Mouse (Mus musculus) hindbrain, embryonic 13.5 days (tissue): ENCODE measurements around the gene Erich2. TPM values are rescaled to one million over a fixed set of nuclear protein-coding genes. Genes with fewer than 3 reads are reported as not detected.

Experiments
- ATAC-seq: fragments of 200-750 bp; cut with Nextera tagmentation; 2 replicates; pipeline ENCODE4 v1.8.0; 2017; ENCODE audit warnings: moderate TSS enrichment; ENCODE audit not compliant: low FRiP score
- H3K27ac ChIP-seq: fragments of 300-500 bp; sonication (generic); 2 replicates; pipeline ENCODE4 v1.5.1; 2015; ENCODE audit warnings: inconsistent platforms, mild to moderate bottlenecking, moderate library complexity
- H3K27me3 ChIP-seq: fragments of 300-500 bp; sonication (generic); 2 replicates; pipeline ENCODE4 v1.6.1; 2015; ENCODE audit warnings: mild to moderate bottlenecking, inconsistent platforms
- H3K36me3 ChIP-seq: fragments of 300-500 bp; sonication (generic); 2 replicates; pipeline ENCODE4 v1.6.1; 2015; ENCODE audit warnings: mild to moderate bottlenecking, inconsistent platforms
- H3K4me1 ChIP-seq: fragments of 300-500 bp; sonication (generic); replicated peaks from 2 replicates; pipeline ENCODE4 v1.6.1; 2015; ENCODE audit warnings: inconsistent platforms
- H3K4me2 ChIP-seq: fragments of 300-500 bp; sonication (generic); 2 replicates; pipeline ENCODE4 v1.6.1; 2015; ENCODE audit warnings: inconsistent platforms, mild to moderate bottlenecking, moderate library complexity
- H3K4me3 ChIP-seq: fragments of 300-500 bp; sonication (generic); 2 replicates; pipeline ENCODE4 v1.5.1; 2015; ENCODE audit warnings: mild to moderate bottlenecking, inconsistent platforms
- H3K9ac ChIP-seq: fragments of 300-500 bp; sonication (generic); 2 replicates; pipeline ENCODE4 v1.6.1; 2015; ENCODE audit warnings: mild to moderate bottlenecking, inconsistent platforms
- H3K9me3 ChIP-seq: fragments of 300-500 bp; sonication (generic); 2 replicates; pipeline ENCODE4 v1.6.1; 2016; ENCODE audit warnings: inconsistent platforms
- WGBS: fragments of 180-500 bp; shearing (Covaris S2); methylation state at CpG from one replicate; pipeline ENCODE4 v1.1.7; 2015; 5-methylcytosine and 5-hydroxymethylcytosine counted together
- polyA plus RNA-seq: library from polyadenylated mRNA; unstranded; fragments of >200 nt; fragmentation: Nextera tagmentation; extraction: Ambion mirVana; gene quantifications from 2 replicates; pipeline ENCODE4 v1.2.1, GENCODE M21; 2015

The Erich2 gene
- polyA plus RNA-seq, 1 experiment from 2014 or later, result 3.8 TPM

DNA sequence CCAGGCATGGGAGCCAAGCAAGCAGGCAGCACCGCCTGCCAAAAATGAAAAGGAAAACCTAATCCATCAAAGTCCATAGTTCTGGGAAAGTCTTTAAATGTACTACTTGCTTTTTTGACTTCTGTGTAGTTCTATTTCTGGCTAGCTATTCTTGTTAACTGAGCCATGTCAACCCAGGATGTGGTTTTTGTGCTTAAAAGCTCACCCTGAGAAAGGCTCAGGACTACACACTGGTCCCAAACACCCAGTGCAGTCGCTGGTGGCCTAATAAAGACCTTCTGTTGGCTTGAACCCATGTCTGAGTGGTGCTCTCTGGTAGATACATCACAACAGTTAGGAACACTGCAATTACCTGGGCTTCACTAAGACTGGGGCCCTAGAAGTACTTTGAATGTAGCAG is 42.8 kb downstream of the Erich2 start:
- 88% methylated on average over 2 of the region's 2 CpGs for WGBS
- H3K4me2 ChIP-seq, result no peak overlapping the region

DNA sequence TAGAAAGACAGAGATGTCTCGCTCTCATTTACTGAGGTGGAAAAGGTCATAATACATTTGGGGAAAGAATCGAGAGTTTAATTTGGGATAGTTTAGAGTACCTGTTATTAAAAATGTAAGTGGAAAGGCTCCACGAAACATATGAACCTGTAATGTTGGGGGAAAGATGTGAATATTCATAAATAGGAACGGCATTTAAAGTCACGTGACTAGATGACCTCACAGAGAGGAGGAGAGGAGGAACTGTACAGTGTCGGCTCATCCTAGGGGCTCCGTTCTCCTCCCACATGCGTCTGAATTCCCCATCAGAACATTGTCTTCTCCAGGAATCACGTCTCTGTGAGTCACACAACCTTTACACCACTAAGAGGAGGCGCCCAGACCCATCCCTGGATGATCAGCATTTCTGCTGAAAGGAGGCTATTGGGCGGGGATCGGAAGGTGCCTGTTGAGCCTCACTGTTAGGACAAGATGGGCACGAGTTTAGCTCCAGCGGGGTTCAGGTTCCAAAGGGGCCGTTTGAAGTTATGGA is 43.5 kb downstream of the Erich2 start:
- Histone ChIP-seq H3K9me3 (no peaks in the 10 kb centered on the region), H3K27ac (no peak overlapping the region), H3K27me3 (0 out of 2 replicates have a peak, but pooled peaks cover 5% of the 10 kb centered on the region), H3K4me1 (no peaks in the 10 kb centered on the region), H3K9ac (no peak overlapping the region), H3K4me3 (no peak overlapping the region), H3K4me2 (no peak overlapping the region), H3K36me3 (no peaks in the 10 kb centered on the region)
- ATAC-seq, result no peak
- 86% methylated on average over 15 of the region's 15 CpGs for WGBS

More for the DNA sequence above, 42.8 kb downstream of the Erich2 start:
- no peak overlapping the region for H3K9ac ChIP-seq
- H3K4me1 ChIP-seq, result no peaks in the 10 kb centered on the region
- H3K9me3 ChIP-seq, result no peaks in the 10 kb centered on the region
- no peak overlapping the region for H3K27ac ChIP-seq
- no peaks in the 10 kb centered on the region for H3K36me3 ChIP-seq
- no peak overlapping the region for H3K4me3 ChIP-seq
- ATAC-seq, result no peak
- 0 out of 2 replicates have a peak, but pooled peaks cover 3% of the 10 kb centered on the region for H3K27me3 ChIP-seq

GRCm38 (mm10) chr2:70552772-70553171 is 44.2 kb downstream of the Erich2 start, which contains the start of gene Gad1:
TSS of gene Gad1 (plus strand) at chr2:70553072.
- H3K4me2 ChIP-seq, result no peak within 1 kb of the TSS
- H3K9me3 ChIP-seq, result no peaks in the 10 kb centered on the region
- no peaks in the 10 kb centered on the region for H3K36me3 ChIP-seq
- no peak within 1 kb of the TSS for H3K4me3 ChIP-seq
- no peak for ATAC-seq
- no peak within 1 kb of the TSS for H3K27ac ChIP-seq
- 67% methylated on average over 4 of the region's 4 CpGs for WGBS
- no peak within 1 kb of the TSS for H3K9ac ChIP-seq
- 0 out of 2 replicates have a peak, but pooled peaks cover 5% of the 10 kb centered on the region for H3K27me3 ChIP-seq
- H3K4me1 ChIP-seq, result peaks cover 4% of the 10 kb centered on the region; the same call in 1 of the 2 replicates

- no peaks in the 10 kb centered on the region for H3K9me3 ChIP-seq
- no peak overlapping the region for H3K27ac ChIP-seq
- H3K4me3 ChIP-seq, result no peak overlapping the region
- H3K4me1 ChIP-seq, result peaks cover 6% of the 10 kb centered on the region; the same call in 1 of the 2 replicates
- WGBS, result 77% methylated on average over 3 of the region's 3 CpGs
- H3K36me3 ChIP-seq, result no peaks in the 10 kb centered on the region
- no peak for ATAC-seq
- H3K4me2 ChIP-seq, result no peak overlapping the region
- H3K27me3 ChIP-seq, result peaks cover 6% of the 10 kb centered on the region
- no peak overlapping the region for H3K9ac ChIP-seq
Observed at GRCm38 (mm10) chr2:70553826-70554225, 45.2 kb downstream of the Erich2 start.

- Histone ChIP-seq H3K4me3 (peak overlapping the region; percentile 54), H3K4me2 (peak overlapping the region; percentile 59), H3K27me3 (peaks cover 48% of the 10 kb centered on the region), H3K9me3 (no peaks in the 10 kb centered on the region), H3K4me1 (peaks cover 35% of the 10 kb centered on the region), H3K27ac (peak overlapping the region; percentile 96), H3K9ac (peak overlapping the region; percentile 65; the same call in 1 of the 2 replicates), H3K36me3 (no peaks in the 10 kb centered on the region)
- ATAC-seq, result 0 out of 2 replicates have a peak, but pooled peaks have one; percentile 44
- 5% methylated on average over 17 of the region's 18 CpGs for WGBS
Observed at GRCm38 (mm10) chr2:70558112-70558842, 49.7 kb downstream of the Erich2 start.

DNA sequence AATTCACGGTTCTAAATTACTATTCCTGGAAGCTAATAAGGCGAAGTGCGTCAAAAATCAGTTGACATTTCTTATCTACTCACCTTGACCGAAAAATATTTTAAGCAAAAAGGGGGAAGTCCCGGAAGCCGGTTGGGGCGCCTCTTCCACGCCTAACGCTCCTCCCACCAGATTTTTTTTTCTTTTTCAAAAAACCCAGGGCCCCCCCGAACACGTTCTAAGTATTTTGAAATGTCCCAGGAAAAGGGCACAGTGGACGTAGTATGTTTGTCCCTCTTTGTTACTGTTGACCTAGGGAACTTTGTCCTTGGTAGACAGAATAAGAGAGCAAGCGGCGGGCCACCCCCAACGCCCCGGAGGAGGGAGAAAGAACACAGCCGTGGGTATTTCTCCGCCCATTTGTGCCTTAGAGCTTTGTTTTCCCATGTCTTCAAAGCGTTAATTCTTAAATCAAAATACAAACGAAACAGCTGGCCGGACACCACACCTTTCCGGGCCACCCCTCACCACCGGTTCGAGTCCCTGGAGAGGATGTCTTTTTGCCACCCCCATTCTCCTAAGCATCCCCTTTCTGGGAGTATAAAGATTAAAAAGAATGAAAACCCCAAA is 50.3 kb downstream of the Erich2 start:
- H3K9me3 ChIP-seq, result no peaks in the 10 kb centered on the region
- peak overlapping the region; percentile 85 for H3K9ac ChIP-seq
- H3K4me3 ChIP-seq, result peak overlapping the region; percentile 54
- ATAC-seq, result no peak
- peaks cover 55% of the 10 kb centered on the region for H3K27me3 ChIP-seq
- H3K4me2 ChIP-seq, result peak overlapping the region; percentile 59
- H3K4me1 ChIP-seq, result peaks cover 41% of the 10 kb centered on the region
- H3K36me3 ChIP-seq, result no peaks in the 10 kb centered on the region
- peak overlapping the region; percentile 96 for H3K27ac ChIP-seq
- 9% methylated on average over 24 of the region's 24 CpGs for whole genome bisulfite sequencing

DNA sequence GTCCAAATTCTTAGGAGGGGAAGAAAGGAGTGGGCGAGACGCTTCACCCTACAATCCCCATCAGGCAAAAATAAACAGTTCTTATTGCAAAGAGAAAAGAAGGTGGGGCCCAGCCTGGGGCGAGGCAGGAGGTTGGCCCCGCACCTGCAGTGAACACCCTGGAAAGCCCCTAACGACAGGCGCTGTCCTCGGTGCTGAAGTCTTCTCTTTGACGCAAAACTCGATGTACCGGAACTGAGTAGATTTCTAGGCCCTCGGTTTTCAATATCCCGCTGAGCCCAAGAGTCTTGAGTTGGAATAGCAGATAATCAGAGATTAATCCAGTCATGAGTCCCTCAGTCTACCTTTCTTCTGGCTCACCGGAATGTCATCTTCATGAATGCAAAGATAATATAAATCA is 50.9 kb downstream of the Erich2 start:
- H3K4me1 ChIP-seq, result peaks cover 46% of the 10 kb centered on the region
- H3K36me3 ChIP-seq, result no peaks in the 10 kb centered on the region
- 2% methylated on average over 13 of the region's 13 CpGs for WGBS
- peak overlapping the region; percentile 54 for H3K4me3 ChIP-seq
- H3K27me3 ChIP-seq, result peaks cover 61% of the 10 kb centered on the region
- ATAC-seq, result no peak
- peak overlapping the region; percentile 59 for H3K4me2 ChIP-seq
- H3K9ac ChIP-seq, result peak overlapping the region; percentile 85
- H3K9me3 ChIP-seq, result no peaks in the 10 kb centered on the region
- peak overlapping the region; percentile 96 for H3K27ac ChIP-seq

GRCm38 (mm10) chr2:70561077-70561795 is 52.6 kb downstream of the Erich2 start:
- H3K27me3 ChIP-seq, result peaks cover 77% of the 10 kb centered on the region
- peak; percentile 64 for ATAC-seq
- H3K36me3 ChIP-seq, result no peaks in the 10 kb centered on the region
- WGBS, result under 1% methylated on average over 29 of the region's 29 CpGs
- H3K4me2 ChIP-seq, result peak overlapping the region; percentile 59
- peak overlapping the region; percentile 85 for H3K9ac ChIP-seq
- H3K9me3 ChIP-seq, result no peaks in the 10 kb centered on the region
- H3K4me3 ChIP-seq, result peak overlapping the region; percentile 54
- H3K4me1 ChIP-seq, result peaks cover 56% of the 10 kb centered on the region
- H3K27ac ChIP-seq, result peak overlapping the region; percentile 96

GRCm38 (mm10) chr2:70562011-70562491 is 53.4 kb downstream of the Erich2 start:
- H3K27me3 ChIP-seq, result peaks cover 81% of the 10 kb centered on the region
- ATAC-seq, result peak; percentile 19; the same call in 1 of the 2 replicates
- WGBS, result under 1% methylated on average over 39 of the region's 42 CpGs

GRCm38 (mm10) chr2:70562611-70562980 is 54.0 kb downstream of the Erich2 start:
- Histone ChIP-seq H3K4me3 (peak overlapping the region; percentile 54), H3K4me2 (peak overlapping the region; percentile 59), H3K27ac (peak overlapping the region; percentile 96), H3K9ac (peak overlapping the region; percentile 85), H3K9me3 (no peaks in the 10 kb centered on the region), H3K4me1 (peaks cover 68% of the 10 kb centered on the region), H3K27me3 (peaks cover 85% of the 10 kb centered on the region), H3K36me3 (no peaks in the 10 kb centered on the region)
- under 1% methylated on average over 33 of the region's 34 CpGs for WGBS
- no peak for ATAC-seq

More at GRCm38 (mm10) chr2:70562011-70562491, 53.4 kb downstream of the Erich2 start:
- H3K9ac ChIP-seq, result peak overlapping the region; percentile 85
- peak overlapping the region; percentile 54 for H3K4me3 ChIP-seq
- H3K4me1 ChIP-seq, result peaks cover 65% of the 10 kb centered on the region
- no peaks in the 10 kb centered on the region for H3K36me3 ChIP-seq
- no peaks in the 10 kb centered on the region for H3K9me3 ChIP-seq
- H3K4me2 ChIP-seq, result peak overlapping the region; percentile 59
- peak overlapping the region; percentile 96 for H3K27ac ChIP-seq

- Histone ChIP-seq H3K9me3 (no peaks in the 10 kb centered on the region), H3K9ac (peak overlapping the region; percentile 85), H3K4me3 (peak overlapping the region; percentile 54), H3K4me1 (peaks cover 67% of the 10 kb centered on the region), H3K27me3 (peaks cover 88% of the 10 kb centered on the region), H3K36me3 (no peaks in the 10 kb centered on the region), H3K27ac (peak overlapping the region; percentile 96), H3K4me2 (peak overlapping the region; percentile 59)
- WGBS, result under 1% methylated on average over 40 of the region's 40 CpGs
- ATAC-seq, result no peak
Observed at GRCm38 (mm10) chr2:70562981-70563671, 54.5 kb downstream of the Erich2 start.
